Mouse (Mus musculus) lung, adult 2 months (tissue): ENCODE measurements around the gene Lamp2. TPM values are rescaled to one million over a fixed set of nuclear protein-coding genes. Genes with fewer than 3 reads are reported as not detected.

Source experiments
- DNase-seq: peaks from one replicate; pipeline ENCODE4 v3.0.0; 2022
- H3K4me1 ChIP-seq: fragments of 200-500 bp; 2 replicates; pipeline ENCODE4 v1.6.1; 2011; ENCODE audit warnings: low read length; ENCODE audit not compliant: control insufficient read depth, insufficient read depth
- H3K4me3 ChIP-seq: fragments of 200-500 bp; replicated peaks from 2 replicates; pipeline ENCODE3; 2011; ENCODE audit warnings: low read depth, mild to moderate bottlenecking, control low read depth, low read length; ENCODE audit errors: extremely low read depth
- CTCF ChIP-seq: fragments of 200-500 bp; IDR thresholded peaks from 2 replicates; pipeline ENCODE4 v1.5.1; 2011; ENCODE audit warnings: mild to moderate bottlenecking, low read length, control low read depth; ENCODE audit not compliant: insufficient read depth
- POLR2A ChIP-seq: fragments of 200-500 bp; IDR thresholded peaks from 2 replicates; pipeline ENCODE4 v1.6.1; 2011; ENCODE audit warnings: low read depth, mild to moderate bottlenecking, control low read depth, low read length, borderline replicate concordance; ENCODE audit errors: extremely low read depth
- WGBS: fragments of 180-500 bp; shearing (Covaris S2); methylation state at CpG from one replicate; pipeline ENCODE4 v1.1.7; 2018; 5-methylcytosine and 5-hydroxymethylcytosine counted together
- polyA plus RNA-seq: library from polyadenylated mRNA; depleted of rRNA; stranded (reverse); fragments of >200 nt; gene quantifications from 2 replicates; pipeline ENCODE4 v1.2.3, GENCODE M21; 2012; rRNA removed

The Lamp2 gene
- polyA plus RNA-seq, 1 experiment, result 85.8 TPM

GRCm38 (mm10) chrX:38362016-38362415, 94.2 kb downstream of the Lamp2 start:
- Histone ChIP-seq H3K4me3 (no peak overlapping the region), H3K4me1 (no peaks in the 10 kb centered on the region)
- 68% methylated on average over 8 of the region's 8 CpGs for WGBS
- TF ChIP-seq POLR2A (no peak), CTCF (no peak)
- no peak for DNase-seq

Other genes with a start within 250 kb of the Lamp2 start
- gene Tmem255a, start 204.0 kb downstream of the Lamp2 start, polyA plus RNA-seq, result 0.68 and 1.1 TPM in 2 replicates
- 0.12 TPM in 1 of 2 replicates, not detected in the other for gene Atp1b4, start 140.3 kb downstream of the Lamp2 start, polyA plus RNA-seq
- 3.4 and 4.1 TPM in 2 replicates for gene Cul4b, start 119.7 kb upstream of the Lamp2 start, polyA plus RNA-seq
- gene Mcts1, start 144.1 kb upstream of the Lamp2 start, polyA plus RNA-seq, result 5.2 and 8.5 TPM in 2 replicates
- gene C1galt1c1, start 178.6 kb upstream of the Lamp2 start, polyA plus RNA-seq, result 9.0 and 14.2 TPM in 2 replicates